Mouse (Mus musculus) brain, embryonic 14.5 days (tissue): ENCODE results near the gene St14.

ENCODE experiments used
- CTCF ChIP-seq: fragments of 200-500 bp; IDR thresholded peaks from 2 replicates; pipeline ENCODE4 v1.5.1; 2012; ENCODE audit warnings: inconsistent platforms, mild to moderate bottlenecking, moderate library complexity, borderline replicate concordance; ENCODE audit not compliant: insufficient read depth, insufficient read length; ENCODE audit errors: extremely low read depth
- POLR2A ChIP-seq: fragments of 200-500 bp; IDR thresholded peaks from 2 replicates; pipeline ENCODE4 v1.6.1; 2012; ENCODE audit warnings: mild to moderate bottlenecking, inconsistent platforms, borderline replicate concordance; ENCODE audit not compliant: poor library complexity, insufficient read depth, insufficient read length, severe bottlenecking; ENCODE audit errors: extremely low read depth

- TF ChIP-seq CTCF (no peak), POLR2A (no peak)
These were observed 38.8 kb downstream of the St14 start for GRCm38 (mm10) chr9:31092833-31093195.
